Mouse (Mus musculus): ENCODE measurements around the gene Itga8. TPM values are rescaled to one million over a fixed set of nuclear protein-coding genes. Genes with fewer than 3 reads are reported as not detected.

Itga8 gene
- polyA plus RNA-seq (2015; fragmentation: Nextera tagmentation; extraction: Ambion mirVana), result 37.4 and 40.3 TPM in 2 replicates

- TF ChIP-seq CTCF (IDR thresholded peaks at IDR 0.05; ENCODE audit: low read depth), result peak; percentile 96
- H3K36me3 ChIP-seq (ENCODE audit: insufficient read depth, low read length), result no peaks in the 10 kb centered on the region
- no peaks in the 10 kb centered on the region for H3K9me3 ChIP-seq (replicated peaks; ENCODE audit: low read length)
- 0 out of 2 replicates have a peak, but pooled peaks cover 5% of the 10 kb centered on the region for H3K4me1 ChIP-seq (replicated peaks; ENCODE audit: insufficient read depth, low read length)
- peak within 1 kb of the TSS; percentile 84 for H3K4me2 ChIP-seq (ENCODE audit: low read length)
- DNase-seq (ENCODE audit: low spot score) (peak; percentile 91), ATAC-seq (replicated peaks; ENCODE audit: low FRiP score, low read depth) (peak; percentile 92)
- peak within 1 kb of the TSS; percentile 65 for H3K4me3 ChIP-seq (replicated peaks; ENCODE audit: low read depth, low read length)
- H3K9ac ChIP-seq (ENCODE audit: low read depth, low read length), result peak within 1 kb of the TSS; percentile 64
- WGBS, result under 1% methylated on average over 53 of the region's 56 CpGs
- H3K27me3 ChIP-seq (ENCODE audit: insufficient read depth, low read length), result no peaks in the 10 kb centered on the region
- peak within 1 kb of the TSS; percentile 27; the same call in 1 of the 2 replicates for H3K27ac ChIP-seq
These were observed at the start of gene Itga8 for GRCm38 (mm10) chr2:12301431-12302170. Gene Itga8 (minus strand): TSS chr2:12301922.

GRCm38 (mm10) chr2:12348914-12349313 lies 47.2 kb upstream of the Itga8 start:
- Histone ChIP-seq H3K4me1 (replicated peaks; ENCODE audit: insufficient read depth, low read length) (no peaks in the 10 kb centered on the region), H3K4me2 (ENCODE audit: low read length) (no peak overlapping the region), H3K27me3 (ENCODE audit: insufficient read depth, low read length) (no peaks in the 10 kb centered on the region), H3K9me3 (replicated peaks; ENCODE audit: low read length) (no peaks in the 10 kb centered on the region), H3K36me3 (ENCODE audit: insufficient read depth, low read length) (peaks cover 16% of the 10 kb centered on the region; the same call in 1 of the 2 replicates), H3K9ac (ENCODE audit: low read depth, low read length) (no peak overlapping the region), H3K27ac (no peak overlapping the region), H3K4me3 (replicated peaks; ENCODE audit: low read depth, low read length) (no peak overlapping the region)
- no peak for TF ChIP-seq CTCF (IDR thresholded peaks at IDR 0.05; ENCODE audit: low read depth)
- peak; percentile 60 for DNase-seq (ENCODE audit: low spot score)
- WGBS, result 66% methylated on average over 2 of the region's 2 CpGs
- ATAC-seq (replicated peaks; ENCODE audit: low FRiP score, low read depth), result no peak

- TF ChIP-seq CTCF (IDR thresholded peaks at IDR 0.05; ENCODE audit: low read depth), result no peak
- no peak for DNase-seq (ENCODE audit: low spot score)
- ATAC-seq (replicated peaks; ENCODE audit: low FRiP score, low read depth), result no peak
These were observed 30.2 kb upstream of the Itga8 start for GRCm38 (mm10) chr2:12331962-12332361.

GRCm38 (mm10) chr2:12329620-12330019 lies 27.9 kb upstream of the Itga8 start:
- TF ChIP-seq CTCF (IDR thresholded peaks at IDR 0.05; ENCODE audit: low read depth), result no peak
- Histone ChIP-seq H3K9me3 (replicated peaks; ENCODE audit: low read length) (no peaks in the 10 kb centered on the region), H3K36me3 (ENCODE audit: insufficient read depth, low read length) (no peaks in the 10 kb centered on the region), H3K4me1 (replicated peaks; ENCODE audit: insufficient read depth, low read length) (peaks cover 10% of the 10 kb centered on the region; the same call in 1 of the 2 replicates), H3K4me3 (replicated peaks; ENCODE audit: low read depth, low read length) (no peak overlapping the region), H3K27ac (no peak overlapping the region), H3K4me2 (ENCODE audit: low read length) (no peak overlapping the region), H3K27me3 (ENCODE audit: insufficient read depth, low read length) (no peaks in the 10 kb centered on the region), H3K9ac (ENCODE audit: low read depth, low read length) (no peak overlapping the region)
- WGBS, result 59% methylated on average over 2 of the region's 2 CpGs
- no peak for DNase-seq (ENCODE audit: low spot score)
- no peak for ATAC-seq (replicated peaks; ENCODE audit: low FRiP score, low read depth)

More at GRCm38 (mm10) chr2:12331962-12332361, 30.2 kb upstream of the Itga8 start:
- H3K27me3 ChIP-seq (ENCODE audit: insufficient read depth, low read length), result no peaks in the 10 kb centered on the region
- H3K27ac ChIP-seq, result no peak overlapping the region
- no peak overlapping the region for H3K9ac ChIP-seq (ENCODE audit: low read depth, low read length)
- H3K4me3 ChIP-seq (replicated peaks; ENCODE audit: low read depth, low read length), result no peak overlapping the region
- peaks cover 10% of the 10 kb centered on the region; the same call in 1 of the 2 replicates for H3K4me1 ChIP-seq (replicated peaks; ENCODE audit: insufficient read depth, low read length)
- 63% methylated on average over 2 of the region's 2 CpGs for WGBS
- H3K9me3 ChIP-seq (replicated peaks; ENCODE audit: low read length), result no peaks in the 10 kb centered on the region
- no peaks in the 10 kb centered on the region for H3K36me3 ChIP-seq (ENCODE audit: insufficient read depth, low read length)
- no peak overlapping the region for H3K4me2 ChIP-seq (ENCODE audit: low read length)

GRCm38 (mm10) chr2:12329068-12329407 lies 27.3 kb upstream of the Itga8 start:
- no peak overlapping the region for H3K4me3 ChIP-seq (replicated peaks; ENCODE audit: low read depth, low read length)
- 34% methylated on average over 5 of the region's 5 CpGs for WGBS
- TF ChIP-seq CTCF (IDR thresholded peaks at IDR 0.05; ENCODE audit: low read depth), result no peak
- H3K27ac ChIP-seq, result no peak overlapping the region
- H3K4me2 ChIP-seq (ENCODE audit: low read length), result no peak overlapping the region
- DNase-seq (ENCODE audit: low spot score), result no peak
- no peaks in the 10 kb centered on the region for H3K36me3 ChIP-seq (ENCODE audit: insufficient read depth, low read length)
- H3K27me3 ChIP-seq (ENCODE audit: insufficient read depth, low read length), result no peaks in the 10 kb centered on the region
- no peak for ATAC-seq (replicated peaks; ENCODE audit: low FRiP score, low read depth)
- H3K9me3 ChIP-seq (replicated peaks; ENCODE audit: low read length), result no peaks in the 10 kb centered on the region
- H3K4me1 ChIP-seq (replicated peaks; ENCODE audit: insufficient read depth, low read length), result peaks cover 10% of the 10 kb centered on the region; the same call in 1 of the 2 replicates
- no peak overlapping the region for H3K9ac ChIP-seq (ENCODE audit: low read depth, low read length)

GRCm38 (mm10) chr2:12328355-12329067 lies 26.8 kb upstream of the Itga8 start:
- no peaks in the 10 kb centered on the region for H3K27me3 ChIP-seq (ENCODE audit: insufficient read depth, low read length)
- H3K4me1 ChIP-seq (replicated peaks; ENCODE audit: insufficient read depth, low read length), result peaks cover 10% of the 10 kb centered on the region; the same call in 1 of the 2 replicates
- DNase-seq (ENCODE audit: low spot score), result no peak
- no peaks in the 10 kb centered on the region for H3K36me3 ChIP-seq (ENCODE audit: insufficient read depth, low read length)
- H3K4me2 ChIP-seq (ENCODE audit: low read length), result 0 out of 2 replicates have a peak overlapping the region, but pooled peaks have one; percentile 50
- H3K9ac ChIP-seq (ENCODE audit: low read depth, low read length), result no peak overlapping the region
- no peaks in the 10 kb centered on the region for H3K9me3 ChIP-seq (replicated peaks; ENCODE audit: low read length)
- no peak for ATAC-seq (replicated peaks; ENCODE audit: low FRiP score, low read depth)
- no peak for TF ChIP-seq CTCF (IDR thresholded peaks at IDR 0.05; ENCODE audit: low read depth)
- 28% methylated on average over 8 of the region's 8 CpGs for WGBS
- no peak overlapping the region for H3K4me3 ChIP-seq (replicated peaks; ENCODE audit: low read depth, low read length)
- no peak overlapping the region for H3K27ac ChIP-seq

Data from kidney, postnatal 0 days (tissue).